Mouse (Mus musculus) midbrain, embryonic 13.5 days (tissue): ENCODE measurements around the gene Smad1. TPM values are rescaled to one million over a fixed set of nuclear protein-coding genes. Genes with fewer than 3 reads are reported as not detected.
"Not testable (repeated sequence)": the region's sequence is repeated elsewhere in the genome, so short reads cannot be mapped to it uniquely, and the experiment has no call there.

Experiments
- ATAC-seq: fragments of 200-750 bp; cut with Nextera tagmentation; 2 replicates; pipeline ENCODE4 v1.8.0; 2017; ENCODE audit warnings: mild to moderate bottlenecking, moderate TSS enrichment, moderate library complexity
- H3K27ac ChIP-seq: fragments of 300-500 bp; sonication (generic); 2 replicates; pipeline ENCODE4 v1.5.1; 2015; ENCODE audit warnings: inconsistent platforms, mild to moderate bottlenecking, moderate library complexity
- H3K27me3 ChIP-seq: fragments of 300-500 bp; sonication (generic); 2 replicates; pipeline ENCODE4 v1.6.1; 2015; ENCODE audit warnings: mild to moderate bottlenecking, inconsistent platforms
- H3K36me3 ChIP-seq: fragments of 300-500 bp; sonication (generic); 2 replicates; pipeline ENCODE4 v1.6.1; 2015; ENCODE audit warnings: mild to moderate bottlenecking, inconsistent platforms
- H3K4me1 ChIP-seq: fragments of 300-500 bp; sonication (generic); replicated peaks from 2 replicates; pipeline ENCODE4 v1.6.1; 2015; ENCODE audit warnings: inconsistent platforms
- H3K4me2 ChIP-seq: fragments of 300-500 bp; sonication (generic); replicated peaks from 2 replicates; pipeline ENCODE4 v1.6.1; 2015; ENCODE audit warnings: moderate library complexity, mild to moderate bottlenecking, inconsistent platforms
- H3K4me3 ChIP-seq: fragments of 300-500 bp; sonication (generic); replicated peaks from 2 replicates; pipeline ENCODE4 v1.5.1; 2015; ENCODE audit warnings: mild to moderate bottlenecking, inconsistent platforms
- H3K9ac ChIP-seq: fragments of 300-500 bp; sonication (generic); replicated peaks from 2 replicates; pipeline ENCODE4 v1.6.1; 2015; ENCODE audit warnings: mild to moderate bottlenecking, inconsistent platforms
- H3K9me3 ChIP-seq: fragments of 300-500 bp; sonication (generic); 2 replicates; pipeline ENCODE4 v1.6.1; 2016; ENCODE audit warnings: mild to moderate bottlenecking, inconsistent platforms
- WGBS: fragments of 180-500 bp; shearing (Covaris S2); methylation state at CpG from one replicate; pipeline ENCODE4 v1.1.7; 2015; 5-methylcytosine and 5-hydroxymethylcytosine counted together
- polyA plus RNA-seq: library from polyadenylated mRNA; unstranded; fragments of >200 nt; fragmentation: Nextera tagmentation; extraction: Ambion mirVana; gene quantifications from 2 replicates; pipeline ENCODE4 v1.2.1, GENCODE M21; 2015

Smad1 gene
- 63.2 and 64.6 TPM in 2 replicates for polyA plus RNA-seq

DNA sequence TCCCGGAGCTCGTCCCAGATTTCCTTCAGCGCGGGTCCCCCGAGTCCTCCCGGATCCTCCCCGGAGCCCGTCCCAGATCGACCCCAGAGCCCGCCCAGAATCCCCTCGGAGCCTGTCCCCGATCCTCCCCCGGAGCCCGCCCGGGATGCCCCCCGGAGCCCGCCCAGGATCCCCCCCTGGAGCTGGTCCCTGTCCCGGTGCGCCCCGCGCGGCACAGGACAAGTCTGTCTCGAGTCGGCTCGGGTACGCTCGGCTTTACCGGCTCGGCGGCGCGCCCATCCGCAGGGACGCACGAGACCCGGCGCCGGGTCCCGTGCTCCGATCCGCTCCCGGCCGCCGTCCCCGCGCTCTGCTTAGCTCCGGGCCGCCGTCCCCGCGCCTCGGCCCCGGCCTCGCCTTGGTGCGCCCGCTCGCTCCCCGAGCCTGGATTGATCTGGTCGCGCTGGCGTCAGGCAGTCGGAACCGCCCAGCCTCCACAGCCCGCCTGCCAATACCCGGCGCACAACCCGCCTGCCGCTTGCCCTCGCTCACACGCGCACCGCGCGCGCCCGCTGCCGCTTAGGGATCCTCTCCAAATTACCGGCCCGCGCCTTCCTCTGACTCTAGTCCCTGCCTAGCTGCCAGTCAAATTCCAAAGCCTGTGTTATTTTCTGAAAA, at the start of gene Smad1:
TSS of gene Smad1 (minus strand) at position 525 of the 657 bp plus-strand sequence.
- H3K4me1 ChIP-seq, result peaks cover 39% of the 10 kb centered on the region
- H3K4me2 ChIP-seq, result peak within 1 kb of the TSS; percentile 75
- peak within 1 kb of the TSS; percentile 92 for H3K4me3 ChIP-seq
- peak within 1 kb of the TSS; percentile 99 for H3K9ac ChIP-seq
- no peaks in the 10 kb centered on the region for H3K9me3 ChIP-seq
- peak within 1 kb of the TSS; percentile 98 for H3K27ac ChIP-seq
- under 1% methylated on average over 69 of the region's 80 CpGs for WGBS
- no peaks in the 10 kb centered on the region for H3K36me3 ChIP-seq
- ATAC-seq, result peak; percentile 95
- H3K27me3 ChIP-seq, result no peaks in the 10 kb centered on the region

GRCm38 (mm10) chr8:79447260-79447853, 48.0 kb upstream of the Smad1 start:
- 89% methylated on average over 10 of the region's 10 CpGs for WGBS
- Histone ChIP-seq H3K9me3 (no peaks in the 10 kb centered on the region), H3K27ac (no peak overlapping the region), H3K36me3 (no peaks in the 10 kb centered on the region), H3K27me3 (no peaks in the 10 kb centered on the region), H3K4me3 (no peak overlapping the region), H3K4me2 (no peak overlapping the region), H3K9ac (no peak overlapping the region), H3K4me1 (no peaks in the 10 kb centered on the region)
- ATAC-seq, result no peak

- no peak overlapping the region for H3K4me2 ChIP-seq
- H3K27ac ChIP-seq, result no peak overlapping the region
- H3K27me3 ChIP-seq, result no peaks in the 10 kb centered on the region
- H3K4me1 ChIP-seq, result no peaks in the 10 kb centered on the region
- H3K36me3 ChIP-seq, result no peaks in the 10 kb centered on the region
- no peaks in the 10 kb centered on the region for H3K9me3 ChIP-seq
- ATAC-seq, result no peak
- 85% methylated on average over 14 of the region's 14 CpGs for WGBS
- H3K4me3 ChIP-seq, result no peak overlapping the region
- H3K9ac ChIP-seq, result no peak overlapping the region
These were observed 44.3 kb upstream of the Smad1 start for GRCm38 (mm10) chr8:79443460-79444098.

DNA sequence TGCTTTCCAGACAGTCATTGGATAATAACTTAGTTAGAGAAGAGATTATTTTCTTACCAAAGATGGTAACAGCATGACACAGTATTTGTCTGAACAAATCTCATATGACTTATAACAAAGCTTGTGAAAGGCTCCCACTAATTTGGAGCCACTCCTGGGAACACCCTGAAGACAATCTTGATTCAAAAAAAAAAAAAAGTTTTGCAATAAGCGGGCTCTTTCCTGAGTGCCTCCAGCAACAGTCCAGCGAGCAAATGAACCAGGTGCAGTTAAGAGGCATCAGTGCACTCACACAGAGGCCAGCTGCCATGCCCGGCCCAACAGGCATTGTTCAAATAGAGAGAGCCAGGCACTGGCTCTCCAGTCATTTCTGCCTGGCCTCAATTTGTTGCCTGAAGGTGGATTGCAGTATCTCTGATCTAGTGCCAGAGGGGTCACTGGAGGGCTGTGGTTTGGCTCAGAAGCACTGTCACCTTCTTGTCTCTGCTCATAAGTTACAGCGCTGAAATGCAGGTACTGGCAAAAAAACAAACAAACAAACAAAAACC, 34.7 kb upstream of the Smad1 start:
- 47% methylated on average over 4 of the region's 4 CpGs for whole genome bisulfite sequencing
- no peak overlapping the region for H3K27ac ChIP-seq
- no peak overlapping the region for H3K9ac ChIP-seq
- ATAC-seq, result no peak
- H3K4me1 ChIP-seq, result peaks cover 4% of the 10 kb centered on the region
- H3K4me3 ChIP-seq, result no peak overlapping the region
- H3K4me2 ChIP-seq, result no peak overlapping the region
- 0 out of 2 replicates have a peak, but pooled peaks cover 2% of the 10 kb centered on the region for H3K9me3 ChIP-seq
- H3K27me3 ChIP-seq, result no peaks in the 10 kb centered on the region
- H3K36me3 ChIP-seq, result no peaks in the 10 kb centered on the region

DNA sequence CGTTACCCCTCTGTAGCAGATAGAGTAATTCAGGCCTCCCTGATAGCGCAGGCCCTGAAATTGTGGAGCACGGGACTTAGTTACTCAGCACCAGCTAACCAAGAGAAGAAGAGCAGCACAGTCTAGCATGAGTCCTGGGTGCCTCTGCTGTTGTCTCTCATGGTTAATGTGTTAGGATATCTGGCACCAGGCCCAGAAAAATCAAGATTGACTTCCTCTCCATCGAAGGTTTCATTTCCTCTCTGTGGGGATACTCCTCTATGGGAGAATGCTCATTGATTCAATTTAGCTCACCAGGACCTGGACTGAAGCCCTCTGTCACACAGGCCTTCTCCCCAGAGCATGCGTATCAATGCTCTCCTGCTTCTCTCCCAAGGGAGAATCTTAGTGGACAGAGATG, 15.6 kb upstream of the Smad1 start:
- 91% methylated on average over 5 of the region's 5 CpGs for WGBS
- H3K27ac ChIP-seq, result no peak overlapping the region
- ATAC-seq, result no peak

DNA sequence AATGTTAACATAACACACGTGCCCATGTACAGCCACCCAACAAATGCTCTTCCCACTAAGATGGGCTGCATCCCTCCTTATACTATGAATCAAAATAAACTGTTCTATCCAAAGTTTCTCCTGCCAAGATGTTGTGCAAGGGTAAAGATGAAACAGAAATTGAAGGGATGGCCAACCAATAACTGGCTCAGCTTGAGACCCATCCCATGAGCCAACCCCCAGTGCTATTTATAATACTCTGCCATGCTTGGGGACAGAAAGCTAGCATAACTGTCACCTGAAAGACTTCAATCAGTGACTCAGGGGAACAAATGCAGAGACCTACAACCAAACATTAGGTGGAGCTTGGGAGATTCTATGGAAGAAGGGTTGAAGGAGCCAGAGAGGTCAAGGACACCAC, 11.2 kb upstream of the Smad1 start:
- H3K27me3 ChIP-seq, result no peaks in the 10 kb centered on the region
- no peaks in the 10 kb centered on the region for H3K9me3 ChIP-seq
- H3K4me2 ChIP-seq, result no peak overlapping the region
- no peak for ATAC-seq
- H3K36me3 ChIP-seq, result no peaks in the 10 kb centered on the region
- 91% methylated on average over 1 of the region's 1 CpGs for whole genome bisulfite sequencing
- H3K27ac ChIP-seq, result no peak overlapping the region
- H3K9ac ChIP-seq, result no peak overlapping the region
- no peak overlapping the region for H3K4me3 ChIP-seq
- H3K4me1 ChIP-seq, result no peaks in the 10 kb centered on the region

More for the DNA sequence above, 15.6 kb upstream of the Smad1 start:
- Histone ChIP-seq H3K36me3 (no peaks in the 10 kb centered on the region), H3K4me2 (no peak overlapping the region), H3K27me3 (no peaks in the 10 kb centered on the region), H3K4me3 (no peak overlapping the region), H3K9me3 (no peaks in the 10 kb centered on the region), H3K4me1 (no peaks in the 10 kb centered on the region), H3K9ac (no peak overlapping the region)

- not testable (repeated sequence) for ATAC-seq, H3K4me3 ChIP-seq, H3K27ac ChIP-seq, H3K4me2 ChIP-seq, H3K9ac ChIP-seq, H3K9me3 ChIP-seq, H3K4me1 ChIP-seq, H3K36me3 ChIP-seq, H3K27me3 ChIP-seq
- 77% methylated on average over 1 of the region's 1 CpGs for WGBS
These were observed 8.0 kb upstream of the Smad1 start for GRCm38 (mm10) chr8:79407356-79407755.

DNA sequence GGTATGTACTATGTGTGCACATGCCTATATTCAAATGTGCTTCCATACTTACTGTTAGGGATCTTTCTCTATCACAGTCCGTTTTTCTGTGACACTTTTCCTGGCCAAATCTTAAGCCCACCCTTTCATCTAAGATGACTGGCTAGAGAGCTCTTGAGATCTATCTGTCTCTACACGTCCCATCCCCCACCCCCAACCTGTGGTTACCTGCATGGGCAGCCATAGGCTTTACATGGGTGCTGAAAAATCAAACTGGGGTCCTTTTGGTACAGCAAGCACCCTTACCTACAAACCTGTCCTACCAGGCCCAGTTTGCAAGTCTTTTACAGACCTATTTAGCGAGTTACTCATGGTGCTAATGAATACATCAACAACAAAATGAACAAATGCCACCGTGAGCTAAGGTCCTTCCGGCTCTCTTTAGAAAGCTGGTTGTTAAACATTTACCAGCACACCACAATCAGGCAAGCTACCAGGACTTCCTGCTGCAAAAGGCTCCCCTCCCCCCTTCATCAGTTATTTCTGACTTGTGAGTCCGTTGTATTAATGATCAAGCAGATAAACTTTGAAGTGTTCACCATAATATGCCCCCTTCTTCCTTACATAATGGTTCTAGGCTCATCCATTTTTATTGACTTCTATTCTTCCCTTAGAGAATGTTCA, 5.7 kb upstream of the Smad1 start:
- Histone ChIP-seq H3K9me3 (no peaks in the 10 kb centered on the region), H3K4me2 (no peak overlapping the region), H3K27ac (no peak overlapping the region), H3K4me1 (no peaks in the 10 kb centered on the region), H3K9ac (no peak overlapping the region), H3K27me3 (no peaks in the 10 kb centered on the region), H3K4me3 (no peak overlapping the region), H3K36me3 (no peaks in the 10 kb centered on the region)
- 86% methylated on average over 6 of the region's 6 CpGs for WGBS
- ATAC-seq, result no peak

GRCm38 (mm10) chr8:79400671-79401070, 1.4 kb upstream of the Smad1 start:
- Histone ChIP-seq H3K4me3 (no peak overlapping the region), H3K4me2 (no peak overlapping the region), H3K27me3 (no peaks in the 10 kb centered on the region), H3K9ac (no peak overlapping the region), H3K9me3 (no peaks in the 10 kb centered on the region), H3K36me3 (no peaks in the 10 kb centered on the region), H3K27ac (no peak overlapping the region), H3K4me1 (peaks cover 25% of the 10 kb centered on the region)
- WGBS, result 71% methylated on average over 2 of the region's 2 CpGs
- ATAC-seq, result no peak

DNA sequence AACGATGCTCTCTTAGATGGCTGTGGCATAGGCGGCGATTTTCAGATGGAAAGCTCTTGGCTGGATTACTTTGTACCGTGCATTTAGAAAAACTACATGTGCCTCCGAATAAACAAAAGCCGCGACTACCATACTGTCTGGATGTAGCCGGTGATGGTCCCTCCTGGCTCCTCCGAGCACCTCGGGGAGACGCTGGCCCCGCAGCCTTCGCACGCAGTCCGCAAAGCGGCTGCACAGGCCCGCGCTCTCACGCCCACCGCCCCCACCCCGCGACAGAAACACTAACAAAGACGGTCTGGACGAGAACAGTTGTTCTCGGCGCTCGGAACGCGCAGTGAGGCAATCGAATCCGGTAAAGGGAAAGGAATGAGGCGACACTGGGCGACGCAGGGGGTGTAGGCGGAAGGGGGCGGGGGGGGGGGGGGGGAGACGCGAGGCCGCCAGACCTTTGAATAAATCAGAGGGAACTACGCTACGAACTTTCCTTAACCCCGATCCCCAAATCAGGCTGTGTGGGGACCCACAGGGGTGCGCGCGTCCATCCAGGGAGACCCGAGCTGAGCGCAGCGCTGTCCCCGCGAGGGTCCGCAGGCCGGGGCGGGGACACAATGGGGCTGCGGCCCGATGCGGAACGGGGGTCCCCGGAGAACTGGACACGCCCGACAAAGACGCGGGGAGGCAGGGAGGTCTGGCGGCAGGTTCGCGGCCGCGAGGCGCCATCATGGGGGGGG, 902 bp downstream of the Smad1 start:
- under 1% methylated on average over 62 of the region's 68 CpGs for WGBS
- Histone ChIP-seq H3K4me2 (peak overlapping the region; percentile 75), H3K36me3 (no peaks in the 10 kb centered on the region), H3K4me1 (peaks cover 46% of the 10 kb centered on the region), H3K27me3 (no peaks in the 10 kb centered on the region), H3K9me3 (no peaks in the 10 kb centered on the region), H3K4me3 (peak overlapping the region; percentile 92), H3K27ac (peak overlapping the region; percentile 98), H3K9ac (peak overlapping the region; percentile 99)
- ATAC-seq, result peak; percentile 74

DNA sequence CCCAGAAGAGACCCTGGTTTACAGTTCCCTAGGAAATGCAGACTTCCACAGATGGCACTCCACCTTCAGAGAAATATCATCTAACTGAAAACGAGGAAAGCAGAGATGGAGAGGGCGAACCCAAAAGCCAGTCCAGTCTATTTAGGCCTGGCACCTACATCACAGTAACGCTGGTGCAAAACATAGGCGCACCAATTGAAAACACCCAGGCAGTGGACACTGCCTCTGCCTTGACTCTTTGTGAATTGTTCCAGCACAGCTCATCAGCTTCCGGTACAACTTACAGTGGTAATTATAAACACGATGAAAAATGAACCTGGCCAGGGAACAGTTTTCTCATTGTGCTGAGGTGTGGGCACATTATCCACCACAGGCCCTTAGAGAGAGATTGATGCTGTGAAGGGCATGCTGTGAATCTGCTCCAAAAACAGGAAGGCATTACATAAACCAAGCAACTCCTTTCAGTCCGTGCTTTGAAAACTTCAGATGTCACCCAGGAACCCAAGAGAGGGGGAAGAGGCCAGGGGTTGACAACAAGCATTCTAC, 1.5 kb downstream of the Smad1 start:
- no peaks in the 10 kb centered on the region for H3K27me3 ChIP-seq
- no peaks in the 10 kb centered on the region for H3K9me3 ChIP-seq
- H3K9ac ChIP-seq, result peak overlapping the region; percentile 99
- peak overlapping the region; percentile 92 for H3K4me3 ChIP-seq
- 20% methylated on average over 7 of the region's 7 CpGs for WGBS
- H3K4me1 ChIP-seq, result peaks cover 51% of the 10 kb centered on the region
- H3K4me2 ChIP-seq, result peak overlapping the region; percentile 75
- no peaks in the 10 kb centered on the region for H3K36me3 ChIP-seq
- peak overlapping the region; percentile 98 for H3K27ac ChIP-seq
- ATAC-seq, result peak; percentile 1; the same call in 1 of the 2 replicates
